Comparison of ENCODE assay signal across 22 mouse cellular contexts in the genomic region with DNA sequence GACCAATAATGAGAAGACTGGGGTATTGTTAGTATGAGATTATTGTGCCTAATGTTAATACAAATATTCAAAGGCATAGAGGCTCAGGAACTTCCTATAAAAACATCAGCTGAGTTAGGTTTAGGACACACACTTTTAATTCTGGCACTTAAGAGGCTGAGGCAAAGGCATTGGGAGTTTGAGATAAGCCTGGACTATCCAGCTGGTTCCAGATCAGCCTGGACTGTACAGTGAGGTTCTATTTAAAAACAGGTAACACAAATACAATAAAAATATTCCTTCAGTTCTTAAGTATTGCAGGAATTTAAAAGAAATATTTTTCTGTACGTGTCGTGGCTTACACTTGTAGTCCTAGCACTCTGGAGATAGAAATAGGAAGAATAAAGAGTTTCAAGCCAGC. TPM values are rescaled to one million over a fixed set of nuclear protein-coding genes. Genes with fewer than 3 reads are reported as not detected.
DNase-seq lines count a peak whose midpoint lies in the region; ATAC-seq and TF ChIP-seq lines count a peak whose summit lies in the region.
"Had no signal": no experiment of that assay in that cellular context is flagged by ENCODE, and none has a peak within 500 bp of the region (broad histone marks: within the 10 kb centered on the region; RNA-seq: fewer than 3 reads in every experiment).

No protein-coding gene starts in this region.

- no peak for TF ChIP-seq EP300 in heart, adult 2 months (IDR thresholded peaks at IDR 0.05; ENCODE audit: insufficient read depth, low read depth, low read length)

- H3K79me2 ChIP-seq in heart, adult 2 months (replicated peaks; ENCODE audit: control insufficient read depth, insufficient read depth, low read length), result peaks cover 2% of the 10 kb centered on the region

- H3K4me2 ChIP-seq in heart, embryonic 12.5 days, result no peak overlapping the region
- no peak overlapping the region for H3K4me2 ChIP-seq in liver, embryonic 13.5 days
- H3K4me2 ChIP-seq: hindbrain, embryonic 12.5 days had no signal

- no peaks in the 10 kb centered on the region for H3K27me3 ChIP-seq in heart, adult 2 months (ENCODE audit: control insufficient read depth, insufficient read depth, low read length)
- H3K27me3 ChIP-seq in heart, embryonic 12.5 days (replicated peaks), result no peaks in the 10 kb centered on the region
- H3K27me3 ChIP-seq in liver, embryonic 13.5 days, result no peaks in the 10 kb centered on the region
- H3K27me3 ChIP-seq: CH12.LX; hindbrain, embryonic 12.5 days had no signal

- no peaks in the 10 kb centered on the region for H3K9me3 ChIP-seq in heart, embryonic 12.5 days (replicated peaks)
- no peaks in the 10 kb centered on the region for H3K9me3 ChIP-seq in liver, embryonic 13.5 days (replicated peaks)
- H3K9me3 ChIP-seq: embryonic facial prominence, embryonic 10.5 days; forebrain, embryonic 10.5 days; hindbrain, embryonic 12.5 days had no signal

- no peak for TF ChIP-seq CTCF in heart, adult 2 months (IDR thresholded peaks at IDR 0.05)

- H3K4me1 ChIP-seq in heart, adult 2 months (ENCODE audit: control insufficient read depth, insufficient read depth, low read length), result no peaks in the 10 kb centered on the region; the same call in none of the 2 replicates
- peaks cover 9% of the 10 kb centered on the region; the same call in 1 of the 2 replicates for H3K4me1 ChIP-seq in heart, embryonic 12.5 days (replicated peaks)
- H3K4me1 ChIP-seq in liver, embryonic 13.5 days (replicated peaks), result peaks cover 17% of the 10 kb centered on the region
- H3K4me1 ChIP-seq: embryonic facial prominence, embryonic 10.5 days; forebrain, embryonic 10.5 days; hindbrain, embryonic 12.5 days had no signal

- H3K27ac ChIP-seq in heart, adult 2 months, result peak overlapping the region; percentile 7
- no peak overlapping the region for H3K27ac ChIP-seq in heart, embryonic 12.5 days (ENCODE audit: poor library complexity, severe bottlenecking)
- H3K27ac ChIP-seq in liver, embryonic 13.5 days, result no peak overlapping the region
- H3K27ac ChIP-seq: embryonic facial prominence, embryonic 10.5 days; forebrain, embryonic 10.5 days; gastrocnemius, adult 2 months; hindbrain, embryonic 12.5 days had no signal

- no peak for ATAC-seq in heart, embryonic 12.5 days (ENCODE audit: insufficient number of reproducible peaks, low FRiP score)
- peak; percentile 77 for ATAC-seq in liver, embryonic 13.5 days (ENCODE audit: low read depth)
- ATAC-seq: forebrain, embryonic 14.5 days; hindbrain, embryonic 16.5 days had no signal

- no peak for DNase-seq in heart, adult 2 months
- DNase-seq in heart, postnatal 4 days, result no peak
- DNase-seq in heart, postnatal 10 days, result peak; percentile 18 to 31
- no peak for DNase-seq in liver, embryonic 13.5 days
- DNase-seq in adrenal gland, adult 18-20 months (ENCODE audit: low spot score in 2 of 2), result no peak
- DNase-seq: adrenal gland, adult 8-10 months; adrenal gland, postnatal 36 days; cerebellum, adult 2 months; cerebellum, postnatal 10 days; gastrocnemius, adult 2 months; gastrocnemius, postnatal 25 days; heart, postnatal 14 days; kidney, adult 11 months had no signal

- TF ChIP-seq POLR2A in heart, adult 2 months (IDR thresholded peaks at IDR 0.05; ENCODE audit: insufficient read depth, low read depth, low read length), result no peak

- no peak overlapping the region for H3K4me3 ChIP-seq in heart, adult 2 months
- no peak overlapping the region for H3K4me3 ChIP-seq in heart, embryonic 12.5 days
- H3K4me3 ChIP-seq in liver, embryonic 13.5 days (replicated peaks), result no peak overlapping the region
- H3K4me3 ChIP-seq: embryonic facial prominence, embryonic 10.5 days; erythroblast, embryonic 14.5 days; forebrain, embryonic 10.5 days; gastrocnemius, adult 2 months; hindbrain, embryonic 12.5 days had no signal

- WGBS in heart, adult 2 months, result 50% methylated on average over 2 of the region's 2 CpGs
- 67% methylated on average over 2 of the region's 2 CpGs for WGBS in heart, embryonic 12.5 days
- WGBS in liver, embryonic 13.5 days (ENCODE audit: insufficient replicate concordance), result 74% methylated on average over 2 of the region's 2 CpGs

- H3K9ac ChIP-seq in heart, adult 2 months (ENCODE audit: low read depth, low read length), result no peak overlapping the region
- no peak overlapping the region for H3K9ac ChIP-seq in heart, embryonic 12.5 days
- H3K9ac ChIP-seq in liver, embryonic 13.5 days, result no peak overlapping the region
- H3K9ac ChIP-seq: hindbrain, embryonic 12.5 days had no signal

- intact Hi-C loops in heart, adult 2 months (cut with DNase I), result no loop called here
- intact Hi-C loops in heart, postnatal 10 days (cut with DNase I), result no loop called here

- H3K36me3 ChIP-seq in heart, adult 2 months (ENCODE audit: control insufficient read depth, insufficient read depth, low read length), result peaks cover 9% of the 10 kb centered on the region
- H3K36me3 ChIP-seq in heart, embryonic 12.5 days, result peaks cover 6% of the 10 kb centered on the region; the same call in 1 of the 2 replicates
- peaks cover 6% of the 10 kb centered on the region; the same call in 1 of the 2 replicates for H3K36me3 ChIP-seq in liver, embryonic 13.5 days
- H3K36me3 ChIP-seq: hindbrain, embryonic 12.5 days had no signal

RNA-seq across cellular contexts. Expression of a gene that starts 43.1 kb away (rescaled TPM):
- under 1 TPM; 0.25 to 0.37 TPM for total RNA-seq in heart, adult 2 months (2021)
- polyA plus RNA-seq in heart, adult 2 months (2012; rRNA removed), result 0.16 and 0.44 TPM in 2 replicates
- total RNA-seq in heart, postnatal 4 days (2021), result under 1 TPM; 0.29 to 0.60 TPM
- under 1 TPM; 0.20 to 0.38 TPM for total RNA-seq in heart, postnatal 10 days (2021)
- polyA plus RNA-seq in heart, embryonic 12.5 days (2016; fragmentation: Nextera tagmentation; extraction: Ambion mirVana), result 1.1 and 3.3 TPM in 2 replicates
- 0.13 and 0.15 TPM in 2 replicates for polyA plus RNA-seq in liver, embryonic 13.5 days (2015; fragmentation: Nextera tagmentation; extraction: Ambion mirVana)
- total RNA-seq in adrenal gland, adult 18-20 months (2021), result 1 to 10 TPM in 1 of 2 experiments, under 1 TPM in 1; 0.13 to 2.0 TPM
- total RNA-seq: CH12.LX; granulocyte monocyte progenitor cell, adult 5-6 weeks had no signal
- polyA plus RNA-seq: erythroblast, embryonic 14.5 days had no signal

RNA-seq across cellular contexts. Expression of a gene that starts 54.6 kb away (rescaled TPM):
- 10 to 100 TPM; 52.0 to 65.4 TPM for total RNA-seq in heart, adult 2 months (2021)
- 20.4 and 31.1 TPM in 2 replicates for polyA plus RNA-seq in heart, adult 2 months (2012; rRNA removed)
- total RNA-seq in heart, postnatal 4 days (2021), result 10 to 100 TPM; 29.3 to 30.0 TPM
- 10 to 100 TPM; 36.9 to 37.8 TPM for total RNA-seq in heart, postnatal 10 days (2021)
- polyA plus RNA-seq in heart, embryonic 12.5 days (2016; fragmentation: Nextera tagmentation; extraction: Ambion mirVana), result 36.3 and 36.6 TPM in 2 replicates
- polyA plus RNA-seq in liver, embryonic 13.5 days (2015; fragmentation: Nextera tagmentation; extraction: Ambion mirVana), result 17.1 and 17.5 TPM in 2 replicates
- 10 to 100 TPM; 24.8 to 35.8 TPM for total RNA-seq in adrenal gland, adult 18-20 months (2021)

RNA-seq across cellular contexts. Expression of a gene that starts 55.4 kb away (rescaled TPM):
- total RNA-seq in heart, adult 2 months (2021), result 100 to 1,000 TPM; 106 to 114 TPM
- polyA plus RNA-seq in heart, adult 2 months (2012; rRNA removed), result 24.6 and 57.9 TPM in 2 replicates
- 10 to 100 TPM; 90.7 to 91.0 TPM for total RNA-seq in heart, postnatal 4 days (2021)
- total RNA-seq in heart, postnatal 10 days (2021), result 10 to 100 TPM; 88.2 to 97.4 TPM
- polyA plus RNA-seq in heart, embryonic 12.5 days (2016; fragmentation: Nextera tagmentation; extraction: Ambion mirVana), result 54.8 and 58.6 TPM in 2 replicates
- 13.4 and 14.5 TPM in 2 replicates for polyA plus RNA-seq in liver, embryonic 13.5 days (2015; fragmentation: Nextera tagmentation; extraction: Ambion mirVana)
- total RNA-seq in adrenal gland, adult 18-20 months (2021), result 10 to 100 TPM; 87.2 to 88.5 TPM

Comparison
In these comparisons a context has a peak if more than half of its experiments do, and no peak if none do; other contexts are left out.
1. DNase-seq: peak in heart, postnatal 10 days (2 of 2); none in heart, adult 2 months (0 of 2), heart, postnatal 4 days (single experiment), liver, embryonic 13.5 days (single experiment) and adrenal gland, adult 18-20 months (0 of 2).